Mouse (Mus musculus): Measurements from ENCODE around the gene Rpl29.
A peak's percentile ranks its signal among the peaks of the same experiment; 100 is the strongest.

The Rpl29 gene

GRCm38 (mm10) chr9:106417841-106418625 is 11.2 kb upstream of the Rpl29 start:
- peak; percentile 68 for DNase-seq (ENCODE audit: low spot score)

GRCm38 (mm10) chr9:106420608-106421007 is 8.6 kb upstream of the Rpl29 start:
- peak; percentile 53 for DNase-seq (ENCODE audit: low spot score)

GRCm38 (mm10) chr9:106421033-106421864 is 8.0 kb upstream of the Rpl29 start:
- no peak for DNase-seq (ENCODE audit: low spot score)

GRCm38 (mm10) chr9:106421865-106422160 is 7.4 kb upstream of the Rpl29 start:
- DNase-seq (ENCODE audit: low spot score), result peak; percentile 97

- no peak for DNase-seq (ENCODE audit: low spot score)
These were observed 484 bp upstream of the Rpl29 start for GRCm38 (mm10) chr9:106428719-106429220.

GRCm38 (mm10) chr9:106430015-106430264 is 686 bp downstream of the Rpl29 start:
- no peak for DNase-seq (ENCODE audit: low spot score)

GRCm38 (mm10) chr9:106433389-106433788 is 4.1 kb downstream of the Rpl29 start:
- DNase-seq (ENCODE audit: low spot score), result no peak

- no peak for DNase-seq (ENCODE audit: low spot score)
These were observed 7.3 kb downstream of the Rpl29 start for GRCm38 (mm10) chr9:106436566-106436965.

GRCm38 (mm10) chr9:106442680-106443079 is 13.4 kb downstream of the Rpl29 start:
- no peak for DNase-seq (ENCODE audit: low spot score)

GRCm38 (mm10) chr9:106444836-106445235 is 15.6 kb downstream of the Rpl29 start:
- no peak for DNase-seq (ENCODE audit: low spot score)

- DNase-seq (ENCODE audit: low spot score), result peak; percentile 94
These were observed 18.1 kb downstream of the Rpl29 start, which contains the start of the genes Abhd14b and Abhd14a for GRCm38 (mm10) chr9:106447348-106447747. TSS of gene Abhd14b (plus strand) at chr9:106447459. TSS of gene Abhd14a (minus strand) at chr9:106447678.

GRCm38 (mm10) chr9:106447951-106448350 is 18.7 kb downstream of the Rpl29 start:
- no peak for DNase-seq (ENCODE audit: low spot score)

- DNase-seq (ENCODE audit: low spot score), result peak; percentile 82
These were observed 19.3 kb downstream of the Rpl29 start for GRCm38 (mm10) chr9:106448498-106449031.

GRCm38 (mm10) chr9:106449947-106450346 is 20.7 kb downstream of the Rpl29 start:
- DNase-seq (ENCODE audit: low spot score), result no peak

- DNase-seq (ENCODE audit: low spot score), result peak; percentile 37
These were observed 21.4 kb downstream of the Rpl29 start for GRCm38 (mm10) chr9:106450661-106451060.

GRCm38 (mm10) chr9:106451298-106451697 is 22.0 kb downstream of the Rpl29 start:
- no peak for DNase-seq (ENCODE audit: low spot score)

GRCm38 (mm10) chr9:106451899-106452298 is 22.6 kb downstream of the Rpl29 start:
- no peak for DNase-seq (ENCODE audit: low spot score)

GRCm38 (mm10) chr9:106452351-106452750 is 23.1 kb downstream of the Rpl29 start:
- no peak for DNase-seq (ENCODE audit: low spot score)

GRCm38 (mm10) chr9:106452821-106453220 is 23.6 kb downstream of the Rpl29 start:
- peak; percentile 82 for DNase-seq (ENCODE audit: low spot score)

GRCm38 (mm10) chr9:106453271-106454070 is 24.2 kb downstream of the Rpl29 start, which contains the start of gene Pcbp4:
TSS of gene Pcbp4 (plus strand) at chr9:106453291.
- DNase-seq (ENCODE audit: low spot score), result peak; percentile 82

- no peak for DNase-seq (ENCODE audit: low spot score)
These were observed 25.0 kb downstream of the Rpl29 start for GRCm38 (mm10) chr9:106454071-106454761.
